Mouse (Mus musculus) neural tube, embryonic 12.5 days (tissue): ENCODE data around the gene Slc16a13. TPM values are rescaled to one million over a fixed set of nuclear protein-coding genes. Genes with fewer than 3 reads are reported as not detected.

Experiments
- microRNA counts: library from miRNA; unstranded; fragments of <30 nt; microRNA quantifications from one replicate; lab custom pipeline; 2017
- microRNA-seq: library from miRNA; unstranded; fragments of <30 nt; microRNA quantifications from one replicate; pipeline ENCODE4, GENCODE M21; 2017
- polyA plus RNA-seq: library from polyadenylated mRNA; unstranded; fragments of >200 nt; fragmentation: Nextera tagmentation; extraction: Ambion mirVana; gene quantifications from 2 replicates; pipeline ENCODE4 v1.2.1, GENCODE M21; 2016

Slc16a13 gene
- polyA plus RNA-seq, 1 experiment from 2014 or later: 16.3 TPM

MicroRNAs encoded within 50 kb of the gene (microRNA counts, 519-probe panel; counts per million panel counts)
- microRNA mmu-miR-195 (lab: Ali Mortazavi, UCI) (342 counts per million, percentile 67 among the panel's probes with 10 or more counts), microRNA mmu-miR-497 (lab: Ali Mortazavi, UCI) (342 counts per million, percentile 67 among the panel's probes with 10 or more counts)

Small RNAs within 50 kb of the gene (microRNA-seq; reads per million reads assigned to microRNA genes)
- gene Mir195a (161 reads per million, percentile 58 among the genes with 10 or more reads in this experiment), gene Mir497 (not detected), gene Mir497b (not detected)

Other genes starting within 250 kb of the Slc16a13 start
- 23.0 and 24.3 TPM in 2 replicates for gene Ctdnep1, start 239.9 kb downstream of the Slc16a13 start, polyA plus RNA-seq
- 129 and 131 TPM in 2 replicates for gene Elp5, start 238.5 kb downstream of the Slc16a13 start, polyA plus RNA-seq
- 577 and 592 TPM in 2 replicates for gene Gabarap, start 229.9 kb downstream of the Slc16a13 start, polyA plus RNA-seq
- gene Phf23, start 225.3 kb downstream of the Slc16a13 start, polyA plus RNA-seq: 89.4 and 92.5 TPM in 2 replicates
- gene Dvl2, start 220.5 kb downstream of the Slc16a13 start, polyA plus RNA-seq: 39.0 and 40.7 TPM in 2 replicates
- 59.1 and 63.7 TPM in 2 replicates for gene Acadvl, start 205.7 kb downstream of the Slc16a13 start, polyA plus RNA-seq
- gene Dlg4, start 204.1 kb downstream of the Slc16a13 start, polyA plus RNA-seq: 23.6 and 25.5 TPM in 2 replicates
- 0.68 and 1.1 TPM in 2 replicates for gene Asgr1, start 167.0 kb downstream of the Slc16a13 start, polyA plus RNA-seq
- gene Asgr2, start 128.4 kb downstream of the Slc16a13 start, polyA plus RNA-seq: 0.61 TPM in 1 of 2 replicates, not detected in the other
- 0.48 TPM in 1 of 2 replicates, not detected in the other for gene Mgl2, start 90.7 kb downstream of the Slc16a13 start, polyA plus RNA-seq
- gene Clec10a, start 64.9 kb downstream of the Slc16a13 start, polyA plus RNA-seq: 0.37 and 0.39 TPM in 2 replicates
- 1.7 and 3.3 TPM in 2 replicates for gene Slc16a11, start 8.3 kb downstream of the Slc16a13 start, polyA plus RNA-seq
- gene Bcl6b, start 8.7 kb upstream of the Slc16a13 start, polyA plus RNA-seq: 6.9 TPM in 2 replicates
- gene 0610010K14Rik, start 16.9 kb upstream of the Slc16a13 start, polyA plus RNA-seq: 169 and 183 TPM in 2 replicates
- gene Gm21988, start 18.8 kb upstream of the Slc16a13 start, polyA plus RNA-seq: 14.4 and 15.2 TPM in 2 replicates
- 231 and 245 TPM in 2 replicates for gene Rnasek, start 18.8 kb upstream of the Slc16a13 start, polyA plus RNA-seq
- gene Alox12, start 34.3 kb upstream of the Slc16a13 start, polyA plus RNA-seq: 2.8 and 3.0 TPM in 2 replicates
- gene Alox12e, start 101.6 kb upstream of the Slc16a13 start, polyA plus RNA-seq: not detected in 2 replicates
- 0.13 TPM in 1 of 2 replicates, not detected in the other for gene Alox15, start 131.0 kb upstream of the Slc16a13 start, polyA plus RNA-seq
- gene Pelp1, start 189.0 kb upstream of the Slc16a13 start, polyA plus RNA-seq: 37.6 and 38.2 TPM in 2 replicates
- gene Arrb2, start 211.6 kb upstream of the Slc16a13 start, polyA plus RNA-seq: 36.0 and 36.4 TPM in 2 replicates
- 35.8 and 38.8 TPM in 2 replicates for gene Med11, start 230.9 kb upstream of the Slc16a13 start, polyA plus RNA-seq
- gene Zmynd15, start 238.4 kb upstream of the Slc16a13 start, polyA plus RNA-seq: 0.34 and 0.63 TPM in 2 replicates
- gene Cxcl16, start 238.9 kb upstream of the Slc16a13 start, polyA plus RNA-seq: 3.5 and 3.9 TPM in 2 replicates